Mouse (Mus musculus) intestine, embryonic 15.5 days (tissue): Measurements from ENCODE around the gene Susd5. TPM values are rescaled to one million over a fixed set of nuclear protein-coding genes. Genes with fewer than 3 reads are reported as not detected.

ENCODE experiments used
- ATAC-seq: fragments of 200-750 bp; cut with Nextera tagmentation; 2 replicates; pipeline ENCODE4 v1.8.0; 2017; ENCODE audit warnings: moderate TSS enrichment, moderate library complexity
- H3K27ac ChIP-seq: fragments of 300-500 bp; sonication (generic); 2 replicates; pipeline ENCODE4 v1.5.1; 2015; ENCODE audit warnings: mild to moderate bottlenecking, inconsistent platforms
- H3K27me3 ChIP-seq: fragments of 300-500 bp; sonication (generic); replicated peaks from 2 replicates; pipeline ENCODE4 v1.6.1; 2015; ENCODE audit warnings: inconsistent platforms
- H3K36me3 ChIP-seq: fragments of 300-500 bp; sonication (generic); 2 replicates; pipeline ENCODE4 v1.6.1; 2015; ENCODE audit warnings: inconsistent platforms
- H3K4me1 ChIP-seq: fragments of 300-500 bp; sonication (generic); replicated peaks from 2 replicates; pipeline ENCODE4 v1.6.1; 2015; ENCODE audit warnings: inconsistent platforms
- H3K4me2 ChIP-seq: fragments of 300-500 bp; sonication (generic); replicated peaks from 2 replicates; pipeline ENCODE4 v1.6.1; 2015; ENCODE audit warnings: mild to moderate bottlenecking, inconsistent platforms
- H3K4me3 ChIP-seq: fragments of 300-500 bp; sonication (generic); replicated peaks from 2 replicates; pipeline ENCODE4 v1.5.1; 2015; ENCODE audit warnings: inconsistent platforms
- H3K9ac ChIP-seq: fragments of 300-500 bp; sonication (generic); 2 replicates; pipeline ENCODE4 v1.6.1; 2015; ENCODE audit warnings: inconsistent platforms
- H3K9me3 ChIP-seq: fragments of 300-500 bp; sonication (generic); 2 replicates; pipeline ENCODE4 v1.6.1; 2016; ENCODE audit warnings: inconsistent platforms
- WGBS: fragments of 180-500 bp; shearing (Covaris S2); methylation state at CpG from one replicate; pipeline ENCODE4 v1.1.7; 2015; 5-methylcytosine and 5-hydroxymethylcytosine counted together
- polyA plus RNA-seq: library from polyadenylated mRNA; unstranded; fragments of >200 nt; fragmentation: Nextera tagmentation; extraction: Ambion mirVana; gene quantifications from 2 replicates; pipeline ENCODE4 v1.2.1, GENCODE M21; 2015

Susd5 gene
- polyA plus RNA-seq, 1 experiment from 2014 or later = 0.63 TPM

DNA sequence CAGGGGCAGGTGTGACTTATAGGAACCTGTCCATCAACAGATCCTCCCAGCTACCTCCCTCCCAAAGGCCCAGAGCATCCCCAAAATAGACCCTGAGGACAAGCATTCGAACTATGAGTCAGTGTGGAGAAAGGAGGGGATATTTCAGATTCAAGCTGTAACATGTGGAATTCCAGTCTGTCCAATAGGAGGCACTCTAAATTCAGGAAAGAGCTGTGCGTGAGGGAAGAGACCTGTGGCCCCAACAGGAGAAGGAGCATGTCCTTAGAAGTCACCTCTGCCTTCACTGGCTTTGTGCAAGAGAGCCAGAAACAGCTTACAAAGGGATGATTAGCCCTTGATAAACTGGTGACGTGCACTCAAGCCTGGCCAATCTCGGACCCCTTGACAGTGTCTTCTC is 16.0 kb upstream of the Susd5 start:
- Histone ChIP-seq H3K9ac (no peak overlapping the region), H3K4me2 (no peak overlapping the region), H3K4me1 (no peaks in the 10 kb centered on the region), H3K36me3 (no peaks in the 10 kb centered on the region), H3K27ac (no peak overlapping the region), H3K27me3 (no peaks in the 10 kb centered on the region), H3K4me3 (no peak overlapping the region), H3K9me3 (no peaks in the 10 kb centered on the region)
- ATAC-seq = no peak
- 83% methylated on average over 4 of the region's 4 CpGs for WGBS

GRCm38 (mm10) chr9:114042490-114042889 is 14.4 kb upstream of the Susd5 start:
- no peak overlapping the region for H3K9ac ChIP-seq
- no peaks in the 10 kb centered on the region for H3K4me1 ChIP-seq
- H3K36me3 ChIP-seq = no peaks in the 10 kb centered on the region
- peak overlapping the region; percentile 38 for H3K4me2 ChIP-seq
- no peak for ATAC-seq
- no peak overlapping the region for H3K4me3 ChIP-seq
- 35% methylated on average over 6 of the region's 6 CpGs for WGBS
- no peaks in the 10 kb centered on the region for H3K27me3 ChIP-seq
- no peaks in the 10 kb centered on the region for H3K9me3 ChIP-seq
- H3K27ac ChIP-seq = no peak overlapping the region

- Histone ChIP-seq H3K27me3 (no peaks in the 10 kb centered on the region), H3K36me3 (no peaks in the 10 kb centered on the region), H3K4me1 (no peaks in the 10 kb centered on the region), H3K9ac (no peak overlapping the region), H3K27ac (no peak overlapping the region), H3K9me3 (no peaks in the 10 kb centered on the region), H3K4me2 (no peak overlapping the region), H3K4me3 (no peak overlapping the region)
- 62% methylated on average over 3 of the region's 3 CpGs for WGBS
- no peak for ATAC-seq
Observed at GRCm38 (mm10) chr9:114044446-114044845, 12.5 kb upstream of the Susd5 start.

- no peak within 1 kb of the TSS for H3K4me2 ChIP-seq
- no peak within 1 kb of the TSS for H3K4me3 ChIP-seq
- peak; percentile 62 for ATAC-seq
- no peak within 1 kb of the TSS for H3K9ac ChIP-seq
- no peaks in the 10 kb centered on the region for H3K36me3 ChIP-seq
- WGBS = 72% methylated on average over 10 of the region's 10 CpGs
- H3K4me1 ChIP-seq = no peaks in the 10 kb centered on the region
- no peaks in the 10 kb centered on the region for H3K27me3 ChIP-seq
- H3K9me3 ChIP-seq = no peaks in the 10 kb centered on the region
- H3K27ac ChIP-seq = no peak within 1 kb of the TSS
Observed at GRCm38 (mm10) chr9:114046028-114046427, 10.9 kb upstream of the Susd5 start, which contains the start of gene Fbxl2. Gene Fbxl2, minus strand, starts transcription at chr9:114046191.

GRCm38 (mm10) chr9:114046676-114047075 is 10.3 kb upstream of the Susd5 start:
- ATAC-seq = no peak
- Histone ChIP-seq H3K4me1 (no peaks in the 10 kb centered on the region), H3K27me3 (no peaks in the 10 kb centered on the region), H3K4me3 (no peak overlapping the region), H3K4me2 (no peak overlapping the region), H3K9me3 (no peaks in the 10 kb centered on the region), H3K27ac (no peak overlapping the region), H3K36me3 (no peaks in the 10 kb centered on the region), H3K9ac (no peak overlapping the region)
- WGBS = 90% methylated on average over 7 of the region's 7 CpGs

- no peak for ATAC-seq
- H3K36me3 ChIP-seq = no peaks in the 10 kb centered on the region
- no peaks in the 10 kb centered on the region for H3K9me3 ChIP-seq
- no peaks in the 10 kb centered on the region for H3K4me1 ChIP-seq
- no peak overlapping the region for H3K4me3 ChIP-seq
- no peak overlapping the region for H3K27ac ChIP-seq
- no peak overlapping the region for H3K9ac ChIP-seq
- H3K4me2 ChIP-seq = no peak overlapping the region
- H3K27me3 ChIP-seq = no peaks in the 10 kb centered on the region
- 90% methylated on average over 7 of the region's 7 CpGs for WGBS
Observed at GRCm38 (mm10) chr9:114050106-114050505, 6.8 kb upstream of the Susd5 start.

DNA sequence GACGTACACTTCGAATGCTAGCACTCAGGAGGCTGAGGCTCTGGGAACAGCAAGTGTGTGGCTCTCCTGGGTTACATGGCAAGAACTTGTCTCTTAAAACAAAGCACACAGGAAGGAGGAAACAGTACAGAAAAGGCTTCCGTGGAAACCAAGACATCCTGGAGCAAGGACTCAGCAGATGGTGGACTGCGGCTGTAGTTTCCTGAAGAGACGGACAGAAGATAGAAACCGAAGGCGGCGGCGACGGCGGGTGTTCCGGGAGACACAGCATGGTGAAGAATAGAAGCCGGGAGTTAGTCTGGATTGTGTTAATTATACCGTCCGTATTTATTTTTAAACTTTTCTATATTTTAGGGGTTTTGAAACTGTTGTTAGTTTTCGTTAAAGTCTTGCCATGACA is 6.2 kb upstream of the Susd5 start:
- WGBS = 88% methylated on average over 16 of the region's 16 CpGs
- 0 out of 2 replicates have a peak, but pooled peaks cover under 1% of the 10 kb centered on the region for H3K27me3 ChIP-seq
- no peak overlapping the region for H3K4me3 ChIP-seq
- no peaks in the 10 kb centered on the region for H3K9me3 ChIP-seq
- ATAC-seq = no peak
- H3K4me2 ChIP-seq = no peak overlapping the region
- no peak overlapping the region for H3K9ac ChIP-seq
- no peak overlapping the region for H3K27ac ChIP-seq
- H3K4me1 ChIP-seq = no peaks in the 10 kb centered on the region
- H3K36me3 ChIP-seq = no peaks in the 10 kb centered on the region

DNA sequence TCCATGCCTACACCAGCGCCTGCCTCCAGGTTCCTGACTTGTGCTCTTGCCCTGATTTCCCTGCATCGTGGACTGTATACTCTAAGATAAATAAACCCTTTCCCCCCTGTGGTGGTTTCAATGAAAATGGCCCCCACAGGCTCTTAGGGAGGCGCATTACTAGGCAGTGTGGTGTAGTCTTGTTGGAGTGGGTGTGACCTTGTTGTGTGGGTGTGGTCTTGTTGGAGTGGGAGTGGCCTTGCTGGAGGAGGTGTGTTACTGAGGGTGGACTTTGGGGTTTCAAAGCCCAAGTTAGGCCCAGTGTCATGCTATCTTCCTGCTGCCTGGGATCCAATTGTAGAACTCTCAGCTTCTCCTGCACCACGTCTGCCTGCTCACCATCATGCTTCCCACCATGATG is 4.9 kb upstream of the Susd5 start:
- Histone ChIP-seq H3K4me3 (no peak overlapping the region), H3K36me3 (no peaks in the 10 kb centered on the region), H3K9ac (no peak overlapping the region), H3K4me1 (0 out of 2 replicates have a peak, but pooled peaks cover 2% of the 10 kb centered on the region), H3K4me2 (no peak overlapping the region), H3K27ac (no peak overlapping the region), H3K27me3 (peaks cover 9% of the 10 kb centered on the region), H3K9me3 (no peaks in the 10 kb centered on the region)
- peak; percentile 58; the same call in 1 of the 2 replicates for ATAC-seq
- 72% methylated on average over 4 of the region's 4 CpGs for WGBS

- whole genome bisulfite sequencing = 78% methylated on average over 6 of the region's 6 CpGs
- no peaks in the 10 kb centered on the region for H3K36me3 ChIP-seq
- H3K4me1 ChIP-seq = peaks cover 7% of the 10 kb centered on the region
- no peak overlapping the region for H3K4me3 ChIP-seq
- no peak for ATAC-seq
- peaks cover 18% of the 10 kb centered on the region for H3K27me3 ChIP-seq
- H3K27ac ChIP-seq = no peak overlapping the region
- no peak overlapping the region for H3K9ac ChIP-seq
- H3K4me2 ChIP-seq = no peak overlapping the region
- H3K9me3 ChIP-seq = no peaks in the 10 kb centered on the region
Observed at GRCm38 (mm10) chr9:114052866-114053265, 4.1 kb upstream of the Susd5 start.

- Histone ChIP-seq H3K9me3 (no peaks in the 10 kb centered on the region), H3K27me3 (no peaks in the 10 kb centered on the region), H3K4me1 (0 out of 2 replicates have a peak, but pooled peaks cover 2% of the 10 kb centered on the region), H3K36me3 (no peaks in the 10 kb centered on the region), H3K4me3 (no peak overlapping the region), H3K4me2 (no peak overlapping the region), H3K9ac (no peak overlapping the region), H3K27ac (no peak overlapping the region)
- ATAC-seq = peak; percentile 71
- WGBS = 49% methylated on average over 12 of the region's 12 CpGs
Observed at GRCm38 (mm10) chr9:114068494-114069053, 11.6 kb downstream of the Susd5 start.

- peak; percentile 85 for ATAC-seq
- Histone ChIP-seq H3K9ac (no peak overlapping the region), H3K4me2 (no peak overlapping the region), H3K4me3 (no peak overlapping the region), H3K27ac (no peak overlapping the region), H3K9me3 (no peaks in the 10 kb centered on the region), H3K27me3 (no peaks in the 10 kb centered on the region), H3K4me1 (0 out of 2 replicates have a peak, but pooled peaks cover 2% of the 10 kb centered on the region), H3K36me3 (no peaks in the 10 kb centered on the region)
- WGBS = 42% methylated on average over 6 of the region's 6 CpGs
Observed at GRCm38 (mm10) chr9:114069372-114069771, 12.4 kb downstream of the Susd5 start.

DNA sequence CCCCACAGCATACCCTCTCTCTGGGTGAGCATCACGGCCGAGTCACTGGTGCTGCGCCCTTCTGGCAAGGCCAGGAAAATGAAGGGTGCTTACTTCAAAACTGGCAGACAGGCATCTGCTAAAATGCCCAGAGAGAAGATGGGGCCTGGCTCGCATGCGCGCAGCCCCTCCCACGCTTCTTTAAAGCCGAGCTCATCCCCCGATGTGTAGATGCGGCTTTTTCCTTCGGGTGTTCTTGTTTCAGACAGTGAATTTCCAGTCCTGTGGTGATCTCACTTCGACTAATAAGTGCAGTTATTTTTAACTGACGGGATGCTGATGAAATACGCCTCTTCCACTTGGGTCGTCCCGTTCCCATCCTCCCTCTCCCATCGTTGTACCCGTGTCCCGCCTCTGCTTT is 16.7 kb downstream of the Susd5 start:
- H3K4me2 ChIP-seq = no peak overlapping the region
- H3K9me3 ChIP-seq = no peaks in the 10 kb centered on the region
- H3K9ac ChIP-seq = no peak overlapping the region
- 86% methylated on average over 19 of the region's 19 CpGs for WGBS
- no peak overlapping the region for H3K4me3 ChIP-seq
- H3K27me3 ChIP-seq = no peaks in the 10 kb centered on the region
- no peak overlapping the region for H3K27ac ChIP-seq
- H3K4me1 ChIP-seq = 0 out of 2 replicates have a peak, but pooled peaks cover 2% of the 10 kb centered on the region
- H3K36me3 ChIP-seq = no peaks in the 10 kb centered on the region
- ATAC-seq = no peak

- Histone ChIP-seq H3K4me2 (no peak overlapping the region), H3K9ac (no peak overlapping the region), H3K9me3 (no peaks in the 10 kb centered on the region), H3K36me3 (no peaks in the 10 kb centered on the region), H3K4me1 (no peaks in the 10 kb centered on the region), H3K27ac (no peak overlapping the region), H3K27me3 (no peaks in the 10 kb centered on the region), H3K4me3 (no peak overlapping the region)
- WGBS = 89% methylated on average over 3 of the region's 3 CpGs
- ATAC-seq = no peak
Observed at GRCm38 (mm10) chr9:114086422-114086821, 29.5 kb downstream of the Susd5 start.
